Mouse (Mus musculus) heart, adult 2 months (tissue): ENCODE data around the gene Ppp1r14b.

Experiments used
- CTCF ChIP-seq: fragments of 200-600 bp; IDR thresholded peaks from 2 replicates; pipeline ENCODE4 v1.8.1; 2022; ENCODE audit warnings: antibody characterized with exemption, mild to moderate bottlenecking, moderate library complexity
- POLR2A ChIP-seq: fragments of 200-500 bp; IDR thresholded peaks from 2 replicates; pipeline ENCODE4 v1.6.1; 2011; ENCODE audit warnings: mild to moderate bottlenecking, low read depth, low read length, control low read depth; ENCODE audit not compliant: insufficient read depth

DNA sequence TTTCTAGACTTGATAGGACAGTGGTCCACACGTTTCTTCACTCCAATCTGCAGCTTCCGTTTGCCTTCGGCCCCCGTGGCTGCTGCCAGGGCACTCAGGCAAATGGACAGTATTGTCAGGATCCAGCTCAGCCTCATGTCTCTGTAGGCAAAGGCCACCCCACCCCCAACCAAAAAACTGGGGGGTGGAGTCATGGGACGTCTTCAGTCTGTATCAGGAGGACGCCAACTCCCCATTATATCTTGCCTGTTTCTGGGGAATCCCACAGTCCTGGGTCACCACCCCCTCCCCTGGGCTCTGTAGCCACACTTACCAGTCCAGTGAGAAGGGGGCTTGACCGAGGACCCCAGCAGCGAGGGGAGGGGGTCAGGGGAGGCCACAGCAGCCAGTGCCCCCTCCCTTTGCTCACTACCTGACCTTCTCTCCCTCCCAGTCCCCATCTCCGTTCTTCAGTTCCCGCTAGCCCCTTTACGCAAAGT lies 4.3 kb downstream of the Ppp1r14b start:
- TF ChIP-seq POLR2A (no peak), CTCF (no peak)
